Mouse (Mus musculus) MEL (cell line): ENCODE data around the gene Golga4.
A peak's percentile ranks its signal among the peaks of the same experiment; 100 is the strongest.

Experiments used
- CHD2 ChIP-seq: IDR thresholded peaks from 2 replicates; pipeline ENCODE4 v1.6.1; 2011; ENCODE audit warnings: low read length, improper control_type of control experiment
- CTCF ChIP-seq, 3 experiments: IDR thresholded peaks in 2 of 3; conservative IDR thresholded peaks in 1 of 3; 2 replicates each; pipeline ENCODE4 v1.5.1; 2011 to 2012; ENCODE audit warnings: low read length in 3 of 3, low read depth in 2 of 3, mild to moderate bottlenecking in 2 of 3, improper control_type of control experiment in 1 of 3, inconsistent platforms in 1 of 3, mixed read lengths in 1 of 3, moderate library complexity in 1 of 3; ENCODE audit not compliant: control insufficient read depth in 1 of 3, insufficient read depth in 1 of 3, poor library complexity in 1 of 3, severe bottlenecking in 1 of 3
- ELF1 ChIP-seq: IDR thresholded peaks from 2 replicates; pipeline ENCODE4 v1.6.1; 2014; ENCODE audit warnings: low read depth, mild to moderate bottlenecking, inconsistent platforms, low read length, improper control_type of control experiment, moderate library complexity
- EP300 ChIP-seq, 2 experiments: IDR thresholded peaks; 2 replicates each; pipeline ENCODE4 v1.6.1; 2011; ENCODE audit warnings: improper control_type of control experiment in 2 of 2, low read length in 2 of 2, low read depth in 1 of 2, mild to moderate bottlenecking in 1 of 2
- NRF1 ChIP-seq: IDR thresholded peaks from 2 replicates; pipeline ENCODE4 v1.6.1; 2014; ENCODE audit warnings: low read depth, mild to moderate bottlenecking, inconsistent platforms, low read length, improper control_type of control experiment, moderate library complexity; ENCODE audit not compliant: poor library complexity, insufficient read depth, severe bottlenecking
- POLR2A ChIP-seq, 2 experiments: IDR thresholded peaks; 2 replicates each; pipeline ENCODE4 v1.6.1; 2011 to 2012; ENCODE audit warnings: low read length in 2 of 2, mild to moderate bottlenecking in 2 of 2, control low read depth in 1 of 2, improper control_type of control experiment in 1 of 2, low read depth in 1 of 2, moderate library complexity in 1 of 2; ENCODE audit not compliant: control insufficient read depth in 1 of 2, insufficient read depth in 1 of 2, poor library complexity in 1 of 2
- POLR2AphosphoS5 ChIP-seq: IDR thresholded peaks from 2 replicates; pipeline ENCODE4 v1.6.1; 2012; ENCODE audit warnings: low read depth, borderline replicate concordance, mild to moderate bottlenecking, inconsistent platforms, low read length, moderate library complexity, mixed read lengths
- SIN3A ChIP-seq: IDR thresholded peaks from 2 replicates; pipeline ENCODE4 v1.6.1; 2012; ENCODE audit warnings: low read length, improper control_type of control experiment, inconsistent platforms
- TAL1 ChIP-seq: IDR thresholded peaks from 2 replicates; pipeline ENCODE4 v1.6.1; 2012; ENCODE audit warnings: mild to moderate bottlenecking, inconsistent platforms, low read length, moderate library complexity, mixed read lengths
- TBP ChIP-seq: IDR thresholded peaks from 2 replicates; pipeline ENCODE4 v1.8.0; 2011; ENCODE audit warnings: low read depth, low read length, improper control_type of control experiment

DNA sequence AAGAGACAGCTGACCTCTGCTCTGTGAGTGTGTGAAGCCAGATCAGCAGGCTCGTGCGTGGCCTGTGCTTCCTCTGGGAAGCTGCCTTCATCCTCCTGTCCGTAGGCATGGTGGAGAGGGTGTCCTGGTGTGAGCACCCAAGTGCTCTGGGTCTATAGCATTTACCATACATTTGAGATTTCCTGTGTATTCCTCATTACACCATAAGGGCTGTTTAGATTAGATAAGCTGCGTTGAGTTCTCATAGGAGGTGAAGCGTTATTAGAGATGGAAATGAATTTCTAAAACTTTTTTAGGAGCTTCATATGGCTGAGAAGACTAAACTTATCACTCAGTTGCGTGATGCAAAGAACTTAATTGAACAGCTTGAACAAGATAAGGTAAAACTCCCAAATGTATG lies 30.9 kb downstream of the Golga4 start:
- TF ChIP-seq POLR2A (IDR thresholded peaks at IDR 0.05; ENCODE audit: control insufficient read depth in 1 of 2, insufficient read depth in 1 of 2, low read depth in 1 of 2, low read length in 2 of 2, poor library complexity in 1 of 2) (no peak), POLR2AphosphoS5 (no peak), EP300 (IDR thresholded peaks at IDR 0.05; ENCODE audit: low read depth in 1 of 2, low read length in 2 of 2) (peak; percentile 58 to 70; a peak in 3 of 4 replicates), TBP (no peak), CTCF (IDR thresholded peaks at IDR 0.05 in 2 of 3, conservative IDR thresholded peaks at IDR 0.05 in 1 of 3; ENCODE audit: control insufficient read depth in 1 of 3, insufficient read depth in 1 of 3, low read depth in 2 of 3, low read length in 3 of 3, poor library complexity in 1 of 3, severe bottlenecking in 1 of 3) (no peak), SIN3A (no peak), TAL1 (no peak; the same call in 1 of the 2 replicates), NRF1 (no peak), CHD2 (no peak), ELF1 (no peak)
